Mouse (Mus musculus) embryonic facial prominence, embryonic 10.5 days (tissue): Measurements from ENCODE around the gene Baiap2. TPM values are rescaled to one million over a fixed set of nuclear protein-coding genes. Genes with fewer than 3 reads are reported as not detected.

Experiments
- DNase-seq: peaks from one replicate; pipeline ENCODE4 v3.0.0-alpha.2; 2017; ENCODE audit warnings: low spot score
- H3K27ac ChIP-seq: fragments of 300-500 bp; sonication (generic); replicated peaks from 2 replicates; pipeline ENCODE4 v1.5.1; 2016; ENCODE audit warnings: mild to moderate bottlenecking
- H3K27me3 ChIP-seq: fragments of 300-500 bp; sonication (generic); replicated peaks from 2 replicates; pipeline ENCODE4 v1.6.1; 2016; ENCODE audit warnings: low read depth, mild to moderate bottlenecking; ENCODE audit not compliant: poor library complexity, severe bottlenecking
- H3K36me3 ChIP-seq: fragments of 300-500 bp; sonication (generic); replicated peaks from 2 replicates; pipeline ENCODE4 v1.6.1; 2016; ENCODE audit warnings: mild to moderate bottlenecking, moderate library complexity
- H3K4me1 ChIP-seq: fragments of 300-500 bp; sonication (generic); 2 replicates; pipeline ENCODE4 v1.6.1; 2016
- H3K4me3 ChIP-seq: fragments of 300-500 bp; sonication (generic); 2 replicates; pipeline ENCODE4 v1.5.1; 2016; ENCODE audit warnings: mild to moderate bottlenecking, moderate library complexity
- H3K9me3 ChIP-seq: fragments of 300-500 bp; sonication (generic); 2 replicates; pipeline ENCODE4 v1.6.1; 2016; ENCODE audit warnings: mild to moderate bottlenecking
- WGBS: fragments of 180-500 bp; shearing (Covaris S2); methylation state at CpG from one replicate; pipeline ENCODE4 v1.1.7; 2016; 5-methylcytosine and 5-hydroxymethylcytosine counted together
- polyA plus RNA-seq: library from polyadenylated mRNA; unstranded; fragments of >200 nt; fragmentation: Nextera tagmentation; extraction: Ambion mirVana; gene quantifications from 2 replicates; pipeline ENCODE4 v1.2.1, GENCODE M21; 2016

Baiap2 gene
- polyA plus RNA-seq, 1 experiment from 2014 or later = 11.0 TPM

- peak overlapping the region; percentile 42 for H3K4me3 ChIP-seq
- no peaks in the 10 kb centered on the region for H3K9me3 ChIP-seq
- 72% methylated on average over 11 of the region's 11 CpGs for WGBS
- no peak for DNase-seq
- H3K27me3 ChIP-seq = peaks cover 51% of the 10 kb centered on the region
- no peaks in the 10 kb centered on the region for H3K36me3 ChIP-seq
- peak overlapping the region; percentile 45; the same call in 1 of the 2 replicates for H3K27ac ChIP-seq
- H3K4me1 ChIP-seq = peaks cover 37% of the 10 kb centered on the region
Measured at GRCm38 (mm10) chr11:120011114-120011760, 68.7 kb downstream of the Baiap2 start.

GRCm38 (mm10) chr11:120011761-120012560 is 69.4 kb downstream of the Baiap2 start:
- Histone ChIP-seq H3K4me1 (peaks cover 37% of the 10 kb centered on the region), H3K4me3 (peak overlapping the region; percentile 42), H3K9me3 (no peaks in the 10 kb centered on the region), H3K27me3 (peaks cover 55% of the 10 kb centered on the region), H3K27ac (peak overlapping the region; percentile 45; the same call in 1 of the 2 replicates), H3K36me3 (no peaks in the 10 kb centered on the region)
- WGBS = 46% methylated on average over 43 of the region's 43 CpGs
- no peak for DNase-seq

- Histone ChIP-seq H3K27me3 (peaks cover 63% of the 10 kb centered on the region), H3K9me3 (no peaks in the 10 kb centered on the region), H3K36me3 (no peaks in the 10 kb centered on the region), H3K27ac (0 out of 2 replicates have a peak overlapping the region, but pooled peaks have one; percentile 45), H3K4me3 (no peak overlapping the region), H3K4me1 (peaks cover 38% of the 10 kb centered on the region)
- no peak for DNase-seq
- WGBS = 84% methylated on average over 13 of the region's 13 CpGs
Measured at GRCm38 (mm10) chr11:120012702-120013101, 70.1 kb downstream of the Baiap2 start.

DNA sequence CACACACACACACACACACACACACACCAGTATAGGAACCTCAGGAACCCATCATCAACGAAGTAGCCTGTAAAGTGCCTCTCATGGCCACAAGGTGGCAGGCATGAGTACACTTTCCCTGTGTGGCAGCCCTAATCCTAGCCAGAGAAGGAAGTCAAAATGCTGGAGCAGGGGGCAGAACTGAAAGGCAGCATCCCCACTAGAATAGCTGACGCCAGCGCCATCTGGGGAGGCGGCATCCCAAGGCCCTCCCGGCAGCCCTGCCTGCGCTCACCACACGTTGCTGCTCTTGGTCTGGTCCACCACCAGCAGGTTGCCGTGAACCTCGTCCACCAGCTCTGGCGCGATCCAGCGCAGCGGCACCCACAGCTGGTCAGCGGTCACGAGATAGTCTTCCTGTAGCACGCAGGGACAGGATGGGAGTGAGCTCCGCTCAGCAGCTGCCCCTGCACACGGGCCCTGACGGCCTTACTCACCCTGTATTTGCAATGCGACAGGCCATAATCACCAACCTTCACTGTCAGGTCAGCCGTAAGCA is 70.7 kb downstream of the Baiap2 start:
- Histone ChIP-seq H3K27ac (peak overlapping the region; percentile 62), H3K27me3 (peaks cover 68% of the 10 kb centered on the region), H3K9me3 (no peaks in the 10 kb centered on the region), H3K4me3 (peak overlapping the region; percentile 50), H3K36me3 (no peaks in the 10 kb centered on the region), H3K4me1 (peaks cover 44% of the 10 kb centered on the region)
- 18% methylated on average over 21 of the region's 21 CpGs for WGBS
- peak; percentile 87 for DNase-seq

GRCm38 (mm10) chr11:120014758-120015157 is 72.2 kb downstream of the Baiap2 start:
- peaks cover 68% of the 10 kb centered on the region for H3K27me3 ChIP-seq
- H3K4me3 ChIP-seq = no peak overlapping the region
- H3K27ac ChIP-seq = no peak overlapping the region
- DNase-seq = no peak
- no peaks in the 10 kb centered on the region for H3K36me3 ChIP-seq
- 88% methylated on average over 4 of the region's 4 CpGs for WGBS
- peaks cover 59% of the 10 kb centered on the region for H3K4me1 ChIP-seq
- no peaks in the 10 kb centered on the region for H3K9me3 ChIP-seq

DNA sequence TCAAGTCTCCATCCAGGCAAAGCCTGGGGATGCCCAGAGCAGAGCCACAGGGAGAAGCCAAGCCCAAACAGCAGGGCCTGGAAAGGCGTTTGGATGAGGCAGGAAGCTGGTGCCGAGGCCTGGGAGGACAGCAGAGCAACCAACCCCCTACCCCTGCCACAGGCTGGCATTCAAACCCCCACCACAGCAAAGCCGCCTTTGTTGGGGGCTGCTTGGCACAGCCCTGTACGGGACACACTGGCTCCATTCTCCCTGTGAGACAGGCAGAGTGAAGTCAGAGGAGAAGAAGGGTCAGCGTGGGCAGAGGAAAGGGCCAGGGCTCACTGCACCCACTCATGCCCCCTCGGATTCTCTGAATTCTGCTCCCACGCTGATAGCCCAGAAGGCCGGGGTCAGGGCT is 74.4 kb downstream of the Baiap2 start:
- peaks cover 66% of the 10 kb centered on the region for H3K4me1 ChIP-seq
- no peaks in the 10 kb centered on the region for H3K36me3 ChIP-seq
- peaks cover 45% of the 10 kb centered on the region for H3K27me3 ChIP-seq
- WGBS = 83% methylated on average over 8 of the region's 8 CpGs
- H3K27ac ChIP-seq = no peak overlapping the region; the same call in 1 of the 2 replicates
- H3K4me3 ChIP-seq = no peak overlapping the region
- no peak for DNase-seq
- no peaks in the 10 kb centered on the region for H3K9me3 ChIP-seq

GRCm38 (mm10) chr11:120019542-120020440 is 77.2 kb downstream of the Baiap2 start:
- Histone ChIP-seq H3K9me3 (no peaks in the 10 kb centered on the region), H3K27me3 (peaks cover 28% of the 10 kb centered on the region; the same call in 1 of the 2 replicates), H3K4me3 (0 out of 2 replicates have a peak overlapping the region, but pooled peaks have one; percentile 11), H3K27ac (peak overlapping the region; percentile 45), H3K4me1 (peaks cover 62% of the 10 kb centered on the region), H3K36me3 (no peaks in the 10 kb centered on the region)
- DNase-seq = no peak
- 51% methylated on average over 23 of the region's 23 CpGs for WGBS

DNA sequence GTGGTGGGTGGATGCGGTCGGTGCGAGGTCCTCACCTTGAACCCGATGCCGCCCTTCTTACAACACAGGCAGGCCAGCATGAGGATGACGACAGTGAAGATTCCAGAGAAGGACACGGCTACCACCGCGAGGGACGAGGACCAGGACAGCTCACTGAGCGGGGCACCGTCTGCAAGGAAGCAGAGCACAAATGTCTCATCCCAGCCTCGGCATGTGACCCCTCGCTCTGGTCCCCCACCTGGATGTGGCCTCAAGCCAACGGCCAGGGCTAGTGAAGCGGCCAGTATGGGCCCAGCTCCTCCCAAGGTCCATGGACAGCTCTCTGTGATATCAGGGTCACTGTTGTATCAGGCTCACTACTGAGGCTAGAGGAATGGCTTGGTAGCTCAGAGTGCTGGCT is 78.8 kb downstream of the Baiap2 start:
- Histone ChIP-seq H3K9me3 (no peaks in the 10 kb centered on the region), H3K36me3 (no peaks in the 10 kb centered on the region), H3K27ac (no peak overlapping the region; the same call in 1 of the 2 replicates), H3K27me3 (peaks cover 20% of the 10 kb centered on the region; the same call in 1 of the 2 replicates), H3K4me3 (no peak overlapping the region), H3K4me1 (peaks cover 56% of the 10 kb centered on the region)
- 89% methylated on average over 16 of the region's 16 CpGs for WGBS
- DNase-seq = no peak

- Histone ChIP-seq H3K9me3 (no peaks in the 10 kb centered on the region), H3K4me1 (peaks cover 56% of the 10 kb centered on the region), H3K4me3 (no peak overlapping the region), H3K27ac (no peak overlapping the region), H3K27me3 (peaks cover 14% of the 10 kb centered on the region; the same call in 1 of the 2 replicates), H3K36me3 (no peaks in the 10 kb centered on the region)
- no peak for DNase-seq
- 57% methylated on average over 8 of the region's 8 CpGs for whole genome bisulfite sequencing
Measured at GRCm38 (mm10) chr11:120022216-120022615, 79.7 kb downstream of the Baiap2 start.

DNA sequence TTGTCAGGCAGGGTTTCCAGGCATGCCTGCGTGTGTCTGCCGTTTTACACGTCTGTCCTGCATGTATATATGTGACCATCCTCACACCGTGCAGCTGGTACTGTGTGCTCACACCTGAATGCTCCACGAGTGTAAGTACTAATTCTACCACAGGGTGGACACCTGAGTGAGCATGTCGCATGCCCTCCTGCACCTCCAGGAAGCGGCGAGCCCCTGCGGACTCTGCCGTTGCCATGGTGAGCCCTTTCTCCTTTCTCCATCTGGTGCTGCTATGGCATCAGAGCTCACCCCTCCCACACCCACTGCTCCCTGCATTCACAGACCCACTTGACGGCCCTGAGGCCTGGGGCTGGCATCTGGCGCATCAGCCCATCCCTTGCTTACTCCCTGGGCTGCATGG is 80.3 kb downstream of the Baiap2 start:
- H3K36me3 ChIP-seq = no peaks in the 10 kb centered on the region
- peaks cover 54% of the 10 kb centered on the region for H3K4me1 ChIP-seq
- no peak for DNase-seq
- 69% methylated on average over 12 of the region's 12 CpGs for WGBS
- no peaks in the 10 kb centered on the region for H3K9me3 ChIP-seq
- peaks cover 9% of the 10 kb centered on the region; the same call in 1 of the 2 replicates for H3K27me3 ChIP-seq
- peak overlapping the region; percentile 36; the same call in 1 of the 2 replicates for H3K27ac ChIP-seq
- H3K4me3 ChIP-seq = no peak overlapping the region

- no peaks in the 10 kb centered on the region for H3K36me3 ChIP-seq
- 82% methylated on average over 3 of the region's 3 CpGs for WGBS
- DNase-seq = no peak
- no peaks in the 10 kb centered on the region for H3K9me3 ChIP-seq
- H3K27me3 ChIP-seq = no peaks in the 10 kb centered on the region; the same call in 1 of the 2 replicates
- no peak overlapping the region for H3K4me3 ChIP-seq
- peaks cover 47% of the 10 kb centered on the region for H3K4me1 ChIP-seq
- H3K27ac ChIP-seq = no peak overlapping the region
Measured at GRCm38 (mm10) chr11:120026941-120027340, 84.4 kb downstream of the Baiap2 start.
